Mouse (Mus musculus) cerebellum, adult 9-10 months (tissue): ENCODE data around the gene Vmp1.

ENCODE experiments used
- DNase-seq: peaks from one replicate; pipeline ENCODE4 v3.0.0; 2022

Vmp1 gene

GRCm38 (mm10) chr11:86583990-86584897 lies 99.4 kb downstream of the Vmp1 start:
- no peak for DNase-seq

- DNase-seq, result no peak
These were observed 100.3 kb downstream of the Vmp1 start for GRCm38 (mm10) chr11:86583313-86583825.

- DNase-seq, result no peak
These were observed 100.9 kb downstream of the Vmp1 start for GRCm38 (mm10) chr11:86582543-86583260.

- no peak for DNase-seq
These were observed 101.6 kb downstream of the Vmp1 start for GRCm38 (mm10) chr11:86581943-86582542.

- DNase-seq, result no peak
These were observed 102.3 kb downstream of the Vmp1 start for GRCm38 (mm10) chr11:86581250-86581753.

- DNase-seq, result no peak
These were observed 103.1 kb downstream of the Vmp1 start for GRCm38 (mm10) chr11:86580319-86581113.

GRCm38 (mm10) chr11:86579731-86580318 lies 103.8 kb downstream of the Vmp1 start:
- DNase-seq, result no peak

GRCm38 (mm10) chr11:86578809-86579730 lies 104.6 kb downstream of the Vmp1 start:
- no peak for DNase-seq

- no peak for DNase-seq
These were observed 105.4 kb downstream of the Vmp1 start for GRCm38 (mm10) chr11:86578106-86578808.

GRCm38 (mm10) chr11:86577231-86577630 lies 106.4 kb downstream of the Vmp1 start:
- DNase-seq, result no peak

GRCm38 (mm10) chr11:86575632-86576378 lies 107.8 kb downstream of the Vmp1 start:
- no peak for DNase-seq

GRCm38 (mm10) chr11:86574408-86574807 lies 109.2 kb downstream of the Vmp1 start:
- DNase-seq, result no peak

GRCm38 (mm10) chr11:86573646-86574231 lies 109.9 kb downstream of the Vmp1 start:
- no peak for DNase-seq

GRCm38 (mm10) chr11:86572623-86573022 lies 111.0 kb downstream of the Vmp1 start:
- no peak for DNase-seq

- DNase-seq, result no peak
These were observed 111.8 kb downstream of the Vmp1 start for GRCm38 (mm10) chr11:86571871-86572270.

- no peak for DNase-seq
These were observed 112.4 kb downstream of the Vmp1 start for GRCm38 (mm10) chr11:86571047-86571855.

GRCm38 (mm10) chr11:86570261-86570746 lies 113.3 kb downstream of the Vmp1 start:
- no peak for DNase-seq

- DNase-seq, result no peak
These were observed 115.2 kb downstream of the Vmp1 start for GRCm38 (mm10) chr11:86568425-86568824.
